8 mouse cellular contexts compared by ENCODE assay signal in genomic region chr11:58587898-58588348, GRCm38 (mm10). TPM values are rescaled to one million over a fixed set of nuclear protein-coding genes. Genes with fewer than 3 reads are reported as not detected.
DNase-seq lines count a peak whose midpoint lies in the region; ATAC-seq lines count a peak whose summit lies in the region.

No protein-coding gene starts in this region.

- WGBS in liver, embryonic 13.5 days (ENCODE audit: insufficient replicate concordance): 31% methylated on average over 7 of the region's 7 CpGs

- H3K27me3 ChIP-seq in liver, embryonic 13.5 days: no peaks in the 10 kb centered on the region

- peak overlapping the region; percentile 64 for H3K4me2 ChIP-seq in liver, embryonic 13.5 days

- no peaks in the 10 kb centered on the region for H3K36me3 ChIP-seq in liver, embryonic 13.5 days

- H3K9me3 ChIP-seq in liver, embryonic 13.5 days (replicated peaks): no peaks in the 10 kb centered on the region

- intact Hi-C loops in heart, postnatal 10 days (cut with DNase I): loop anchor here (2.0 to 5.0 kb wide), 3 partner anchors 185 to 351 kb away; no protein-coding TSS in a partner anchor

- ATAC-seq in CD4-positive, CD25-positive, alpha-beta regulatory T cell, adult 4 months: no peak
- ATAC-seq in liver, embryonic 13.5 days (ENCODE audit: low read depth): peak; percentile 100

- H3K9ac ChIP-seq in liver, embryonic 13.5 days: peak overlapping the region; percentile 61

- peak overlapping the region; percentile 32 for H3K4me3 ChIP-seq in liver, embryonic 13.5 days (replicated peaks)

- peak; percentile 8 for DNase-seq in CD4-positive, CD25-positive, alpha-beta regulatory T cell, adult 2 months (ENCODE audit: low read depth, low spot score)
- peak; percentile 5 for DNase-seq in right cerebral cortex, adult 18-20 months
- DNase-seq in right cerebral cortex, postnatal 36 days (ENCODE audit: low spot score in 2 of 2): no peak
- peak; percentile 43 to 58 for DNase-seq in cerebellum, postnatal 25 days
- DNase-seq in heart, postnatal 10 days: peak; percentile 35 to 71
- DNase-seq in liver, embryonic 13.5 days: peak; percentile 79
- DNase-seq in retina, postnatal 7 days (ENCODE audit: low read depth, low spot score): peak; percentile 19

- H3K4me1 ChIP-seq in liver, embryonic 13.5 days (replicated peaks): peaks cover 38% of the 10 kb centered on the region

- H3K27ac ChIP-seq in liver, embryonic 13.5 days: peak overlapping the region; percentile 92

RNA-seq across cellular contexts. Expression of gene Olfr324, which starts 7.0 kb away (rescaled TPM):
- not detected for polyA plus RNA-seq in CD4-positive, CD25-positive, alpha-beta regulatory T cell, adult 4 months (2017; shearing (Covaris generic))
- not detected for total RNA-seq in heart, postnatal 10 days (2021)
- not detected in 2 replicates for polyA plus RNA-seq in liver, embryonic 13.5 days (2015; fragmentation: Nextera tagmentation; extraction: Ambion mirVana)

RNA-seq across cellular contexts. Expression of gene Olfr325, which starts 10.4 kb away (rescaled TPM):
- polyA plus RNA-seq in CD4-positive, CD25-positive, alpha-beta regulatory T cell, adult 4 months (2017; shearing (Covaris generic)): not detected
- total RNA-seq in heart, postnatal 10 days (2021): not detected
- not detected in 2 replicates for polyA plus RNA-seq in liver, embryonic 13.5 days (2015; fragmentation: Nextera tagmentation; extraction: Ambion mirVana)

RNA-seq across cellular contexts. Expression of gene Olfr224, which starts 17.6 kb away (rescaled TPM):
- under 1 TPM in 1 of 2 experiments, not detected in 1; 0.36 TPM for polyA plus RNA-seq in CD4-positive, CD25-positive, alpha-beta regulatory T cell, adult 4 months (2017; shearing (Covaris generic))
- not detected for total RNA-seq in heart, postnatal 10 days (2021)
- polyA plus RNA-seq in liver, embryonic 13.5 days (2015; fragmentation: Nextera tagmentation; extraction: Ambion mirVana): not detected in 2 replicates

RNA-seq across cellular contexts. Expression of gene 2210407C18Rik, which starts 28.0 kb away (rescaled TPM):
- polyA plus RNA-seq in CD4-positive, CD25-positive, alpha-beta regulatory T cell, adult 4 months (2017; shearing (Covaris generic)): not detected
- total RNA-seq in heart, postnatal 10 days (2021): under 1 TPM; 0.52 to 0.79 TPM
- not detected in 2 replicates for polyA plus RNA-seq in liver, embryonic 13.5 days (2015; fragmentation: Nextera tagmentation; extraction: Ambion mirVana)

RNA-seq across cellular contexts. Expression of gene Olfr328, which starts 32.5 kb away (rescaled TPM):
- not detected for polyA plus RNA-seq in CD4-positive, CD25-positive, alpha-beta regulatory T cell, adult 4 months (2017; shearing (Covaris generic))
- under 1 TPM in 1 of 2 experiments, not detected in 1; 0.07 TPM for total RNA-seq in heart, postnatal 10 days (2021)
- not detected in 2 replicates for polyA plus RNA-seq in liver, embryonic 13.5 days (2015; fragmentation: Nextera tagmentation; extraction: Ambion mirVana)

Comparison
In these comparisons a context has a peak if more than half of its experiments do, and no peak if none do; other contexts are left out.
1. DNase-seq: peak in CD4-positive, CD25-positive, alpha-beta regulatory T cell, adult 2 months (single experiment), right cerebral cortex, adult 18-20 months (single experiment), cerebellum, postnatal 25 days (2 of 2), heart, postnatal 10 days (2 of 2), liver, embryonic 13.5 days (single experiment) and retina, postnatal 7 days (single experiment); none in right cerebral cortex, postnatal 36 days (0 of 2).